Mouse (Mus musculus) inflammation-experienced regulatory T-cells (primary cell): ENCODE data around the gene Notum. TPM values are rescaled to one million over a fixed set of nuclear protein-coding genes. Genes with fewer than 3 reads are reported as not detected.

Experiments
- polyA plus RNA-seq, 2 experiments: library from polyadenylated mRNA; unstranded; fragments of 100-300 nt; shearing (Covaris generic); gene quantifications; one replicate each; pipeline ENCODE4 v1.2.1; 2017

The Notum gene
- under 1 TPM; 0.11 to 0.97 TPM for polyA plus RNA-seq

GRCm38 (mm10) chr11:120661076-120661460, at the start of gene Notum:
Notum (minus strand) TSS chr11:120661175.

GRCm38 (mm10) chr11:120672687-120673593, 12.0 kb upstream of the Notum start, which contains the start of gene Aspscr1:
Aspscr1 (plus strand) TSS chr11:120672973.

GRCm38 (mm10) chr11:120648001-120648476, 12.9 kb downstream of the Notum start, which contains the start of gene Myadml2:
Myadml2 (minus strand) TSS chr11:120648158.

GRCm38 (mm10) chr11:120643601-120643987, 17.4 kb downstream of the Notum start, which contains the start of gene Pycr1:
Pycr1 (minus strand) TSS chr11:120643769.

GRCm38 (mm10) chr11:120633520-120634343, 27.2 kb downstream of the Notum start, which contains the start of gene Mafg:
Mafg (minus strand) TSS chr11:120633600.

GRCm38 (mm10) chr11:120625152-120625775, 35.7 kb downstream of the Notum start, which contains the start of gene Sirt7:
Sirt7 (minus strand) TSS chr11:120625240.

GRCm38 (mm10) chr11:120617519-120618112, 43.4 kb downstream of the Notum start, which contains the start of gene Pcyt2:
Pcyt2 (minus strand) TSS chr11:120617936.

GRCm38 (mm10) chr11:120608241-120609034, 52.5 kb downstream of the Notum start, which contains the start of gene Npb:
Npb (plus strand) TSS chr11:120608477.

Other genes with a start within 250 kb of the Notum start
- 10 to 100 TPM; 43.2 to 49.9 TPM for gene Nploc4, start 223.5 kb downstream of the Notum start, polyA plus RNA-seq
- gene Tspan10, start 218.5 kb downstream of the Notum start, polyA plus RNA-seq = not detected
- gene Pde6g, start 207.7 kb downstream of the Notum start, polyA plus RNA-seq = 1 to 10 TPM; 1.5 to 2.0 TPM
- 10 to 100 TPM; 12.6 to 15.7 TPM for gene Oxld1, start 203.1 kb downstream of the Notum start, polyA plus RNA-seq
- 10 to 100 TPM; 51.2 to 66.8 TPM for gene Ccdc137, start 203.1 kb downstream of the Notum start, polyA plus RNA-seq
- gene Arl16, start 193.6 kb downstream of the Notum start, polyA plus RNA-seq = 10 to 100 TPM; 27.3 to 42.6 TPM
- gene Mrpl12, start 176.6 kb downstream of the Notum start, polyA plus RNA-seq = 10 to 100 TPM; 65.5 to 81.0 TPM
- 10 to 100 TPM in 1 of 2 experiments, 1 to 10 TPM in 1; 9.8 to 22.0 TPM for gene Slc25a10, start 169.3 kb downstream of the Notum start, polyA plus RNA-seq
- gene Gcgr, start 130.5 kb downstream of the Notum start, polyA plus RNA-seq = not detected
- 100 to 1,000 TPM; 111 to 150 TPM for gene Mcrip1, start 111.4 kb downstream of the Notum start, polyA plus RNA-seq
- 1 to 10 TPM in 1 of 2 experiments, under 1 TPM in 1; 0.63 to 1.8 TPM for gene Ppp1r27, start 110.0 kb downstream of the Notum start, polyA plus RNA-seq
- gene P4hb, start 87.9 kb downstream of the Notum start, polyA plus RNA-seq = 100 to 1,000 TPM; 247 to 254 TPM
- gene Arhgdia, start 79.6 kb downstream of the Notum start, polyA plus RNA-seq = 100 to 1,000 TPM; 707 to 884 TPM
- 100 to 1,000 TPM; 253 to 299 TPM for gene Alyref, start 62.8 kb downstream of the Notum start, polyA plus RNA-seq
- 100 to 1,000 TPM; 116 to 144 TPM for gene Anapc11, start 62.8 kb downstream of the Notum start, polyA plus RNA-seq
- gene Npb, start 52.7 kb downstream of the Notum start, polyA plus RNA-seq = 1 to 10 TPM in 1 of 2 experiments, not detected in 1; 1.0 TPM
- 100 to 1,000 TPM; 142 to 194 TPM for gene Pcyt2, start 43.2 kb downstream of the Notum start, polyA plus RNA-seq
- 100 to 1,000 TPM; 275 to 320 TPM for gene Sirt7, start 35.9 kb downstream of the Notum start, polyA plus RNA-seq
- gene Mafg, start 27.6 kb downstream of the Notum start, polyA plus RNA-seq = 10 to 100 TPM; 22.8 to 25.0 TPM
- 1 to 10 TPM in 1 of 2 experiments, under 1 TPM in 1; 0.43 to 3.8 TPM for gene Pycr1, start 17.4 kb downstream of the Notum start, polyA plus RNA-seq
- under 1 TPM; 0.38 to 0.75 TPM for gene Myadml2, start 13.0 kb downstream of the Notum start, polyA plus RNA-seq
- gene Aspscr1, start 11.8 kb upstream of the Notum start, polyA plus RNA-seq = 100 to 1,000 TPM; 142 to 153 TPM
- 100 to 1,000 TPM; 111 to 157 TPM for gene Cenpx, start 52.6 kb upstream of the Notum start, polyA plus RNA-seq
- gene Lrrc45, start 52.8 kb upstream of the Notum start, polyA plus RNA-seq = 10 to 100 TPM; 64.1 to 74.7 TPM
- gene Rac3, start 60.3 kb upstream of the Notum start, polyA plus RNA-seq = 1 to 10 TPM in 1 of 2 experiments, under 1 TPM in 1; 0.87 to 1.8 TPM
- 10 to 100 TPM in 1 of 2 experiments, 1 to 10 TPM in 1; 7.4 to 23.4 TPM for gene Dcxr, start 66.1 kb upstream of the Notum start, polyA plus RNA-seq
- gene Cbr2, start 70.9 kb upstream of the Notum start, polyA plus RNA-seq = not detected
- 10 to 100 TPM; 27.2 to 28.0 TPM for gene Hmga1b, start 101.6 kb upstream of the Notum start, polyA plus RNA-seq
- 10 to 100 TPM; 34.6 to 49.4 TPM for gene Rfng, start 123.0 kb upstream of the Notum start, polyA plus RNA-seq
- 100 to 1,000 TPM; 160 to 176 TPM for gene Gps1, start 123.1 kb upstream of the Notum start, polyA plus RNA-seq
- 10 to 100 TPM; 76.1 to 76.4 TPM for gene Dus1l, start 135.2 kb upstream of the Notum start, polyA plus RNA-seq
- 10 to 100 TPM; 43.4 to 45.6 TPM for gene Fasn, start 163.4 kb upstream of the Notum start, polyA plus RNA-seq